In the genomic region with DNA sequence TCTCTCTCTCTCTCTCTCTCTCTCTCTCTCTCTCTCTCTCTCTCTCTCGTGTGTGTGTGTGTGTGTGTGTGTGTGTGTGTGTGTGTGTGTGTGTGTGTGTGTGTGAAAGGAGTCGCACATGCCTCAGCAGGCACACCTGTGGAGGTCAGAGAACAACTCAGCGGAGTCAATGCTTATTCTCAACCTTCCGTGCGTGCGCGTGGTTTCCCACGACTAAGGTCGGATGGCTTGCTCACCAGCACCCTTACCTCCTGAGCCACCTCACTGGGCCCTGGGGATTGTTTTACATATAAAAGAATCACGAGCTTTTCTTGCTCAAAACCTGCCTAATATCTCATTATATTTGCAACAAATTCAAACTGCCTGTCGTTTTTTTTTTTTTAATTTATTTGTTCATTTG, we compare ENCODE assay signal across 18 mouse cellular contexts. TPM values are rescaled to one million over a fixed set of nuclear protein-coding genes. Genes with fewer than 3 reads are reported as not detected.
DNase-seq lines count a peak whose midpoint lies in the region; ATAC-seq and TF ChIP-seq lines count a peak whose summit lies in the region.
"Had no signal": no experiment of that assay in that cellular context is flagged by ENCODE, and none has a peak within 500 bp of the region (broad histone marks: within the 10 kb centered on the region; RNA-seq: fewer than 3 reads in every experiment).

No protein-coding gene starts in this region.

- peak overlapping the region; percentile 43; the same call in 1 of the 2 replicates for H3K4me2 ChIP-seq in forebrain, embryonic 14.5 days (ENCODE audit: low read length)
- H3K4me2 ChIP-seq in forebrain, embryonic 12.5 days, result no peak overlapping the region
- 0 out of 2 replicates have a peak overlapping the region, but pooled peaks have one; percentile 54 for H3K4me2 ChIP-seq in kidney, postnatal 0 days (ENCODE audit: low read length)
- no peak overlapping the region for H3K4me2 ChIP-seq in kidney, embryonic 14.5 days (replicated peaks; ENCODE audit: low read depth, low read length)
- peak overlapping the region; percentile 35; the same call in 1 of the 2 replicates for H3K4me2 ChIP-seq in CH12.LX (ENCODE audit: insufficient read depth, low read depth, poor library complexity, severe bottlenecking)

- 64% methylated on average over 10 of the region's 11 CpGs for WGBS in forebrain, embryonic 14.5 days
- 71% methylated on average over 10 of the region's 11 CpGs for WGBS in forebrain, embryonic 12.5 days
- WGBS in kidney, postnatal 0 days, result 37% methylated on average over 11 of the region's 11 CpGs
- 41% methylated on average over 10 of the region's 11 CpGs for WGBS in kidney, embryonic 14.5 days

- no peak for DNase-seq in forebrain, embryonic 14.5 days (ENCODE audit: low spot score)
- no peak for DNase-seq in kidney, postnatal 0 days (ENCODE audit: low spot score)
- DNase-seq in A20 (ENCODE audit: low read depth, low spot score) (peak; percentile 40), CH12.LX (ENCODE audit: extremely low read depth) (no peak)
- no peak for DNase-seq in adrenal gland, postnatal 10 days
- DNase-seq: liver; thymus, postnatal 4 days had no signal

- TF ChIP-seq EP300 in CH12.LX (IDR thresholded peaks at IDR 0.05; ENCODE audit: low read length), result no peak

- no peaks in the 10 kb centered on the region for H3K79me2 ChIP-seq in CH12.LX (replicated peaks; ENCODE audit: control insufficient read depth, extremely low read depth, insufficient read depth, poor library complexity, severe bottlenecking)

- ATAC-seq in forebrain, embryonic 14.5 days, result no peak
- ATAC-seq in forebrain, embryonic 12.5 days (ENCODE audit: low FRiP score), result no peak
- ATAC-seq in kidney, postnatal 0 days (replicated peaks; ENCODE audit: low FRiP score, low read depth), result no peak
- no peak for ATAC-seq in kidney, embryonic 14.5 days (ENCODE audit: low FRiP score, low TSS enrichment)
- ATAC-seq in megakaryocyte progenitor cell, adult 5-6 weeks (replicated peaks; ENCODE audit: poor library complexity), result no peak
- ATAC-seq: CD4-positive, CD25-positive, alpha-beta regulatory T cell, adult 4 months; liver, postnatal 0 days had no signal

- in situ Hi-C loops in CH12.LX (cut with MboI; ENCODE audit: low pct_ligation_motif_present, low pct_unique_long_range_greater_than_20kb, low sequenced_read_pairs), result no loop called here

- no peaks in the 10 kb centered on the region for H3K36me3 ChIP-seq in forebrain, embryonic 14.5 days (ENCODE audit: control insufficient read depth, insufficient read depth, low read length)
- H3K36me3 ChIP-seq in forebrain, embryonic 12.5 days (replicated peaks), result no peaks in the 10 kb centered on the region
- H3K36me3 ChIP-seq in kidney, postnatal 0 days (ENCODE audit: insufficient read depth, low read length), result no peaks in the 10 kb centered on the region
- no peaks in the 10 kb centered on the region for H3K36me3 ChIP-seq in kidney, embryonic 14.5 days (ENCODE audit: control insufficient read depth, insufficient read depth, low read length)
- no peaks in the 10 kb centered on the region for H3K36me3 ChIP-seq in CH12.LX (replicated peaks in 1 of 2; ENCODE audit: control insufficient read depth in 1 of 2, insufficient read depth in 1 of 2, low read length in 1 of 2)
- H3K36me3 ChIP-seq: midbrain, embryonic 12.5 days had no signal

- no peak overlapping the region for H3K4me3 ChIP-seq in forebrain, embryonic 14.5 days (ENCODE audit: low read depth, low read length)
- no peak overlapping the region for H3K4me3 ChIP-seq in forebrain, embryonic 12.5 days (replicated peaks)
- H3K4me3 ChIP-seq in kidney, postnatal 0 days (replicated peaks; ENCODE audit: low read depth, low read length), result no peak overlapping the region
- H3K4me3 ChIP-seq in kidney, embryonic 14.5 days (ENCODE audit: low read length), result no peak overlapping the region
- H3K4me3 ChIP-seq in CH12.LX (replicated peaks in 1 of 3; ENCODE audit: low read depth in 2 of 3, low read length in 2 of 3, poor library complexity in 1 of 3), result no peak overlapping the region

- dilution Hi-C loops in CH12.LX (cut with MboI; ENCODE audit: extremely low pct_ligation_motif_present, extremely low pct_unique_long_range_greater_than_20kb, low sequenced_read_pairs), result no loop called here

- no peaks in the 10 kb centered on the region for H3K27me3 ChIP-seq in forebrain, embryonic 14.5 days (replicated peaks; ENCODE audit: control insufficient read depth, insufficient read depth, low read length)
- no peaks in the 10 kb centered on the region for H3K27me3 ChIP-seq in forebrain, embryonic 12.5 days
- no peaks in the 10 kb centered on the region for H3K27me3 ChIP-seq in kidney, postnatal 0 days (ENCODE audit: insufficient read depth, low read length)
- H3K27me3 ChIP-seq in kidney, embryonic 14.5 days (ENCODE audit: control insufficient read depth, insufficient read depth, low read length), result no peaks in the 10 kb centered on the region
- H3K27me3 ChIP-seq in CH12.LX (replicated peaks), result peaks cover 22% of the 10 kb centered on the region

- H3K27ac ChIP-seq in forebrain, embryonic 14.5 days (ENCODE audit: low read depth, low read length), result no peak overlapping the region
- no peak overlapping the region for H3K27ac ChIP-seq in forebrain, embryonic 12.5 days
- no peak overlapping the region for H3K27ac ChIP-seq in kidney, postnatal 0 days
- no peak overlapping the region for H3K27ac ChIP-seq in kidney, embryonic 14.5 days (ENCODE audit: low read depth, low read length)
- H3K27ac ChIP-seq in CH12.LX (ENCODE audit: insufficient read depth, low read depth), result no peak overlapping the region
- H3K27ac ChIP-seq: midbrain, embryonic 12.5 days had no signal

- no peak overlapping the region for H3K9ac ChIP-seq in forebrain, embryonic 14.5 days (ENCODE audit: low read length)
- H3K9ac ChIP-seq in forebrain, embryonic 12.5 days, result no peak overlapping the region
- no peak overlapping the region for H3K9ac ChIP-seq in kidney, postnatal 0 days (ENCODE audit: low read depth, low read length)
- no peak overlapping the region for H3K9ac ChIP-seq in kidney, embryonic 14.5 days (ENCODE audit: low read depth, low read length)
- no peak overlapping the region for H3K9ac ChIP-seq in CH12.LX (ENCODE audit: insufficient read depth, low read depth)
- H3K9ac ChIP-seq: liver, postnatal 0 days had no signal

- TF ChIP-seq CTCF in kidney, postnatal 0 days (IDR thresholded peaks at IDR 0.05; ENCODE audit: low read depth), result no peak
- TF ChIP-seq CTCF in CH12.LX (conservative IDR thresholded peaks at IDR 0.05 in 1 of 2, IDR thresholded peaks at IDR 0.05 in 1 of 2; ENCODE audit: low read depth in 2 of 2, low read length in 2 of 2), result no peak

- H3K9me3 ChIP-seq in forebrain, embryonic 14.5 days (replicated peaks; ENCODE audit: control insufficient read depth, low read length), result no peaks in the 10 kb centered on the region
- no peaks in the 10 kb centered on the region for H3K9me3 ChIP-seq in forebrain, embryonic 12.5 days
- H3K9me3 ChIP-seq in kidney, postnatal 0 days (replicated peaks; ENCODE audit: low read length), result no peaks in the 10 kb centered on the region
- H3K9me3 ChIP-seq in kidney, embryonic 14.5 days (ENCODE audit: control insufficient read depth, low read length), result no peaks in the 10 kb centered on the region
- H3K9me3 ChIP-seq in CH12.LX (replicated peaks; ENCODE audit: low read length), result no peaks in the 10 kb centered on the region
- H3K9me3 ChIP-seq: midbrain, embryonic 12.5 days had no signal

- TF ChIP-seq POLR2A in CH12.LX (IDR thresholded peaks at IDR 0.05; ENCODE audit: low read depth, low read length), result no peak

- TF ChIP-seq RAD21 in CH12.LX (IDR thresholded peaks at IDR 0.05; ENCODE audit: low read depth, low read length), result no peak

- H3K4me1 ChIP-seq in forebrain, embryonic 14.5 days (ENCODE audit: control insufficient read depth, insufficient read depth, low read length), result no peaks in the 10 kb centered on the region
- H3K4me1 ChIP-seq in forebrain, embryonic 12.5 days, result peaks cover 5% of the 10 kb centered on the region; the same call in 1 of the 2 replicates
- 0 out of 2 replicates have a peak, but pooled peaks cover 5% of the 10 kb centered on the region for H3K4me1 ChIP-seq in kidney, postnatal 0 days (replicated peaks; ENCODE audit: insufficient read depth, low read length)
- peaks cover 3% of the 10 kb centered on the region for H3K4me1 ChIP-seq in kidney, embryonic 14.5 days (ENCODE audit: control insufficient read depth, insufficient read depth, low read length)
- peaks cover 0 to 5% of the 10 kb centered on the region in 2 experiments; a peak in 2 of 4 replicates for H3K4me1 ChIP-seq in CH12.LX (ENCODE audit: control insufficient read depth in 1 of 2, insufficient read depth in 2 of 2)
- H3K4me1 ChIP-seq: midbrain, embryonic 12.5 days had no signal

RNA-seq across cellular contexts. Expression of a gene that starts 6.5 kb away (rescaled TPM):
- polyA plus RNA-seq in forebrain, embryonic 14.5 days (2014; fragmentation: Nextera tagmentation; extraction: Ambion mirVana), result not detected in 2 replicates
- polyA plus RNA-seq in forebrain, embryonic 12.5 days (2016; fragmentation: Nextera tagmentation; extraction: Ambion mirVana), result 0.45 and 0.53 TPM in 2 replicates
- 0.66 and 0.79 TPM in 2 replicates for polyA plus RNA-seq in kidney, postnatal 0 days (2015; fragmentation: Nextera tagmentation; extraction: Ambion mirVana)
- polyA plus RNA-seq in kidney, embryonic 14.5 days (2014; fragmentation: Nextera tagmentation; extraction: Ambion mirVana), result 0.38 and 1.3 TPM in 2 replicates
- total RNA-seq in CH12.LX (2012; rRNA removed) (not detected in 2 replicates), CH12.LX (2014; rRNA removed) (not detected in 2 replicates)
- not detected in 2 replicates for polyA plus RNA-seq in CH12.LX (2012; ENCODE audit: insufficient read length, low read depth)
- total RNA-seq in adrenal gland, postnatal 10 days (2021), result under 1 TPM in 1 of 2 experiments, not detected in 1; 0.33 TPM
- 0.42 TPM in 1 of 2 replicates, not detected in the other for total RNA-seq in megakaryocyte progenitor cell, adult 5-6 weeks (2015)
- not detected in 2 replicates for total RNA-seq in megakaryocyte progenitor cell, adult 5-6 weeks (2017)
- total RNA-seq: gastrocnemius, adult 8-10 months; heart, adult 18-20 months; layer of hippocampus, postnatal 25 days; MEL had no signal
- polyA plus RNA-seq: CD4-positive, CD25-positive, alpha-beta regulatory T cell, adult 4 months; liver, postnatal 0 days; midbrain, embryonic 12.5 days; neural tube, embryonic 11.5 days had no signal

RNA-seq across cellular contexts. Expression of a gene that starts 25.2 kb away (rescaled TPM):
- 37.2 and 40.3 TPM in 2 replicates for polyA plus RNA-seq in forebrain, embryonic 14.5 days (2014; fragmentation: Nextera tagmentation; extraction: Ambion mirVana)
- 31.5 and 37.9 TPM in 2 replicates for polyA plus RNA-seq in forebrain, embryonic 12.5 days (2016; fragmentation: Nextera tagmentation; extraction: Ambion mirVana)
- 19.9 and 20.9 TPM in 2 replicates for polyA plus RNA-seq in kidney, postnatal 0 days (2015; fragmentation: Nextera tagmentation; extraction: Ambion mirVana)
- polyA plus RNA-seq in kidney, embryonic 14.5 days (2014; fragmentation: Nextera tagmentation; extraction: Ambion mirVana), result 30.1 and 32.3 TPM in 2 replicates
- total RNA-seq in CH12.LX (2012; rRNA removed) (22.8 and 28.9 TPM in 2 replicates), CH12.LX (2014; rRNA removed) (42.8 and 43.7 TPM in 2 replicates)
- polyA plus RNA-seq in CH12.LX (2012; ENCODE audit: insufficient read length, low read depth), result 23.3 and 24.8 TPM in 2 replicates
- 10 to 100 TPM; 55.2 to 59.8 TPM for total RNA-seq in adrenal gland, postnatal 10 days (2021)
- 20.3 and 30.3 TPM in 2 replicates for total RNA-seq in megakaryocyte progenitor cell, adult 5-6 weeks (2015)
- total RNA-seq in megakaryocyte progenitor cell, adult 5-6 weeks (2017), result 43.0 and 43.3 TPM in 2 replicates

RNA-seq across cellular contexts. Expression of a gene that starts 37.1 kb away (rescaled TPM):
- 0.18 and 0.20 TPM in 2 replicates for polyA plus RNA-seq in forebrain, embryonic 14.5 days (2014; fragmentation: Nextera tagmentation; extraction: Ambion mirVana)
- 0.19 and 0.27 TPM in 2 replicates for polyA plus RNA-seq in forebrain, embryonic 12.5 days (2016; fragmentation: Nextera tagmentation; extraction: Ambion mirVana)
- polyA plus RNA-seq in kidney, postnatal 0 days (2015; fragmentation: Nextera tagmentation; extraction: Ambion mirVana), result 2.4 and 3.0 TPM in 2 replicates
- polyA plus RNA-seq in kidney, embryonic 14.5 days (2014; fragmentation: Nextera tagmentation; extraction: Ambion mirVana), result 4.3 and 5.0 TPM in 2 replicates
- not detected in 2 replicates for total RNA-seq in CH12.LX (2012; rRNA removed)
- total RNA-seq in CH12.LX (2014; rRNA removed), result not detected in 2 replicates
- not detected in 2 replicates for polyA plus RNA-seq in CH12.LX (2012; ENCODE audit: insufficient read length, low read depth)
- under 1 TPM; 0.42 to 0.57 TPM for total RNA-seq in adrenal gland, postnatal 10 days (2021)
- total RNA-seq in megakaryocyte progenitor cell, adult 5-6 weeks (2015), result not detected in 2 replicates
- total RNA-seq in megakaryocyte progenitor cell, adult 5-6 weeks (2017), result 0.04 TPM in 1 of 2 replicates, not detected in the other
- total RNA-seq: MEL had no signal

Comparison
In these comparisons a context has a peak if more than half of its experiments do, and no peak if none do; other contexts are left out.
1. H3K4me2 ChIP-seq: peak in forebrain, embryonic 14.5 days (single experiment), kidney, postnatal 0 days (single experiment) and CH12.LX (single experiment); none in forebrain, embryonic 12.5 days (single experiment) and kidney, embryonic 14.5 days (single experiment).